Mouse (Mus musculus) heart, postnatal 0 days (tissue): ENCODE data around the gene Cyp2d10. TPM values are rescaled to one million over a fixed set of nuclear protein-coding genes. Genes with fewer than 3 reads are reported as not detected.
A peak's percentile ranks its signal among the peaks of the same experiment; 100 is the strongest.
"Not testable (repeated sequence)": the region's sequence is repeated elsewhere in the genome, so short reads cannot be mapped to it uniquely, and the experiment has no call there.

Experiments used
- ATAC-seq: fragments of 200-750 bp; cut with Nextera tagmentation; 2 replicates; pipeline ENCODE4 v1.8.0; 2017; ENCODE audit warnings: low read depth, moderate number of reproducible peaks, moderate library complexity; ENCODE audit not compliant: insufficient read depth
- DNase-seq: peaks from one replicate; pipeline ENCODE4 v3.0.0-alpha.2; 2016; ENCODE audit warnings: low spot score
- H3K27ac ChIP-seq: fragments of 300-500 bp; sonication (generic); 2 replicates; pipeline ENCODE4 v1.5.1; 2014; ENCODE audit warnings: low read depth, mild to moderate bottlenecking
- H3K27me3 ChIP-seq: fragments of 300-500 bp; sonication (generic); 2 replicates; pipeline ENCODE4 v1.6.1; 2014; ENCODE audit warnings: low read length, mixed read lengths; ENCODE audit not compliant: control insufficient read depth, insufficient read depth
- H3K36me3 ChIP-seq: fragments of 300-500 bp; sonication (generic); replicated peaks from 2 replicates; pipeline ENCODE4 v1.6.1; 2014; ENCODE audit warnings: low read length, mixed read lengths; ENCODE audit not compliant: control insufficient read depth, insufficient read depth
- H3K4me1 ChIP-seq: fragments of 300-500 bp; sonication (generic); 2 replicates; pipeline ENCODE4 v1.6.1; 2014; ENCODE audit warnings: antibody characterized with exemption; ENCODE audit not compliant: control insufficient read depth, insufficient read depth
- H3K4me2 ChIP-seq: fragments of 300-500 bp; sonication (generic); 2 replicates; pipeline ENCODE4 v1.6.1; 2014; ENCODE audit warnings: low read depth, mild to moderate bottlenecking, low read length, moderate library complexity
- H3K4me3 ChIP-seq: fragments of 300-500 bp; sonication (generic); 2 replicates; pipeline ENCODE4 v1.5.1; 2014; ENCODE audit warnings: low read depth, low read length
- H3K9ac ChIP-seq: fragments of 300-500 bp; sonication (generic); replicated peaks from 2 replicates; pipeline ENCODE4 v1.6.1; 2014; ENCODE audit warnings: low read depth, low read length, mixed read lengths
- H3K9me3 ChIP-seq: fragments of 300-500 bp; sonication (generic); replicated peaks from 2 replicates; pipeline ENCODE4 v1.6.1; 2016; ENCODE audit warnings: low read length; ENCODE audit not compliant: control insufficient read depth
- CTCF ChIP-seq: IDR thresholded peaks from 2 replicates; pipeline ENCODE4 v1.5.1; 2016; ENCODE audit warnings: antibody characterized with exemption, control low read depth, low read depth
- EP300 ChIP-seq: IDR thresholded peaks from 2 replicates; pipeline ENCODE4 v1.6.1; 2016; ENCODE audit warnings: antibody characterized with exemption, low read depth
- WGBS: fragments of 180-500 bp; shearing (Covaris S2); extraction: QIAGEN DNeasy Blood & Tissue Kit; methylation state at CpG from one replicate; pipeline ENCODE4 v1.1.7; 2014; 5-methylcytosine and 5-hydroxymethylcytosine counted together
- polyA plus RNA-seq: library from polyadenylated mRNA; unstranded; fragments of >200 nt; fragmentation: Nextera tagmentation; extraction: Ambion mirVana; gene quantifications from 2 replicates; pipeline ENCODE4 v1.2.1, GENCODE M21; 2015
- total RNA-seq: library from RNA; depleted of rRNA; stranded (reverse); fragments of >200 nt; gene quantifications from 2 replicates; pipeline ENCODE4 v1.2.3, GENCODE M21; 2014; ENCODE audit warnings: low replicate concordance

The Cyp2d10 gene
- total and polyA plus RNA-seq, 2 experiments from 2014 or later = not detected

DNA sequence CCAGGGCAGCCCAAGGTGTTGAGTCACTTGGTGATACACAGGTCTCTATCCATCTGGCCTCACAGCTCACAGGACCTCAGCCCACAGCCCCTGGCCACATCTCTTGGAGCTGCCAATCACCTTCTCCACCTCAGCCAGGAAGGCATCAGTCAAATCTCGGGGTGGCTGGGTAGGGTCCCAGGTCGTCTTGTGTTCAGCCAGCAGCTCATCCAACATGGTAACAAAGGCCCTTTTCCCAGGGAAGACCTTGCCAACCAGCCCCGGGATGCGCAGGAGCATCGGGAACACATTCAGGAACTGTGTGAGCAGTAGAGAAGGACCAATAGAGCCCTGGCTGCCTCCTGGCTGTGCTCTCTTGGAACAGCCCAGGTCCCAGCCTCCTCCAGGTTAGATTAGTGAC lies 34.0 kb downstream of the Cyp2d10 start:
- no peak overlapping the region for H3K9ac ChIP-seq
- no peak overlapping the region for H3K4me2 ChIP-seq
- peaks cover 15% of the 10 kb centered on the region for H3K4me1 ChIP-seq
- TF ChIP-seq CTCF = no peak
- TF ChIP-seq EP300 = no peak
- ATAC-seq (no peak), DNase-seq (no peak)
- H3K27ac ChIP-seq = no peak overlapping the region
- H3K9me3 ChIP-seq = no peaks in the 10 kb centered on the region
- WGBS = 82% methylated on average over 5 of the region's 5 CpGs
- no peak overlapping the region for H3K4me3 ChIP-seq
- H3K36me3 ChIP-seq = peaks cover 10% of the 10 kb centered on the region; the same call in 1 of the 2 replicates
- no peaks in the 10 kb centered on the region for H3K27me3 ChIP-seq

GRCm38 (mm10) chr15:82372446-82372845 lies 34.5 kb downstream of the Cyp2d10 start:
- no peak overlapping the region for H3K9ac ChIP-seq
- no peak overlapping the region for H3K4me3 ChIP-seq
- no peak overlapping the region for H3K27ac ChIP-seq
- no peak overlapping the region for H3K4me2 ChIP-seq
- no peaks in the 10 kb centered on the region for H3K27me3 ChIP-seq
- TF ChIP-seq EP300 (no peak), CTCF (no peak)
- DNase-seq (no peak), ATAC-seq (no peak)
- H3K9me3 ChIP-seq = no peaks in the 10 kb centered on the region
- H3K36me3 ChIP-seq = peaks cover 10% of the 10 kb centered on the region; the same call in 1 of the 2 replicates
- H3K4me1 ChIP-seq = peaks cover 11% of the 10 kb centered on the region
- WGBS = 78% methylated on average over 6 of the region's 6 CpGs

GRCm38 (mm10) chr15:82368851-82369250 lies 38.1 kb downstream of the Cyp2d10 start:
- no peak overlapping the region for H3K4me3 ChIP-seq
- no peaks in the 10 kb centered on the region for H3K36me3 ChIP-seq
- no peaks in the 10 kb centered on the region for H3K27me3 ChIP-seq
- H3K4me2 ChIP-seq = no peak overlapping the region
- no peaks in the 10 kb centered on the region; the same call in 1 of the 2 replicates for H3K4me1 ChIP-seq
- ATAC-seq (peak; percentile 43; the same call in 1 of the 2 replicates), DNase-seq (peak; percentile 11)
- WGBS = 70% methylated on average over 1 of the region's 1 CpGs
- H3K27ac ChIP-seq = 0 out of 2 replicates have a peak overlapping the region, but pooled peaks have one; percentile 13
- TF ChIP-seq EP300 (no peak), CTCF (no peak)
- no peak overlapping the region for H3K9ac ChIP-seq
- no peaks in the 10 kb centered on the region for H3K9me3 ChIP-seq

DNA sequence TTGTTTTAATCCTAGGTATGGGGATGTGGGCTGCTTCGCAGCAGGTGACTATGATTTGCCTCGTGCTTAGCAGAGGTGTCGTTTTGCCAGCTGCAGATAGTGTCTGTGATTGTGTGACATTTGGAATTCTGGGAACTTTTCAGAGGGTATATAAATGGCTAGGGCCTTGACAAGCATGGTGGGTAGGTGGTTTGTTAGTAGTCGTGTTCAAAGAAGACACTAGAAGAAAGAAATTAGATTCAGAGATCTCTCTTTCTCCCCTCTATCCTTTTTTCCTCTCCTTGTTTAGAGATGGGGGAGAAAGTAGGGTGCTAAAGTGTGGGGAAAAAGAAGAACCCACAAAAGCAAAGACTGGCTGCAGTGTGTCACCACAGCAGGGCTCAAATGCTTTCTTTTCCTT lies 38.8 kb downstream of the Cyp2d10 start:
- no peak overlapping the region for H3K9ac ChIP-seq
- H3K27me3 ChIP-seq = no peaks in the 10 kb centered on the region
- H3K4me2 ChIP-seq = no peak overlapping the region
- WGBS = 85% methylated on average over 4 of the region's 4 CpGs
- H3K9me3 ChIP-seq = no peaks in the 10 kb centered on the region
- DNase-seq = no peak
- TF ChIP-seq CTCF = no peak
- no peak for TF ChIP-seq EP300
- no peaks in the 10 kb centered on the region; the same call in 1 of the 2 replicates for H3K4me1 ChIP-seq
- H3K36me3 ChIP-seq = no peaks in the 10 kb centered on the region
- no peak overlapping the region for H3K4me3 ChIP-seq
- H3K27ac ChIP-seq = no peak overlapping the region
- ATAC-seq = peak; percentile 7; the same call in 1 of the 2 replicates

DNA sequence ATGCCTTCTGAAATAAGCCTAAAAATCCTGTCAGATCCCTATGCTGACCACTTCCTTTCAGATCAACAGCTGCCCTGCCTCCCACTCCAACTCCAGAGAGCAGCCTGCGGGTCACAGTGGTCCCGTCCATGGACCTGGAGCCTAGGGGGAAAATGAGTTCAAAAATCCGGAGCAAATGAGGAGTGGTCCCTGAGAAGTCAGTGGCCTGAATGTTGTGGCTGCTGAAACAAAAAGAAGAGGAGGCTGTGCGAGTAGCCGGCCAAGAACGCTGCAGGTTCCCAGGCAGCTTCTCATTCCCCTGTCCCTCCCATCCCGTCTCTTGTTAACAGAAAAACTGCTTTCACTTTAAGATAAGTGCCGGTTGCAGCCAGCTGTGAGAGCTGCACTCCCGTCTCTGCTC lies 42.4 kb downstream of the Cyp2d10 start:
- Histone ChIP-seq H3K4me3 (peak overlapping the region; percentile 22; the same call in 1 of the 2 replicates), H3K4me2 (peak overlapping the region; percentile 36), H3K27ac (peak overlapping the region; percentile 74)
- WGBS = 7% methylated on average over 6 of the region's 9 CpGs
- H3K36me3 ChIP-seq, H3K9ac ChIP-seq, H3K4me1 ChIP-seq, ATAC-seq, H3K9me3 ChIP-seq, H3K27me3 ChIP-seq, DNase-seq: not testable (repeated sequence)

DNA sequence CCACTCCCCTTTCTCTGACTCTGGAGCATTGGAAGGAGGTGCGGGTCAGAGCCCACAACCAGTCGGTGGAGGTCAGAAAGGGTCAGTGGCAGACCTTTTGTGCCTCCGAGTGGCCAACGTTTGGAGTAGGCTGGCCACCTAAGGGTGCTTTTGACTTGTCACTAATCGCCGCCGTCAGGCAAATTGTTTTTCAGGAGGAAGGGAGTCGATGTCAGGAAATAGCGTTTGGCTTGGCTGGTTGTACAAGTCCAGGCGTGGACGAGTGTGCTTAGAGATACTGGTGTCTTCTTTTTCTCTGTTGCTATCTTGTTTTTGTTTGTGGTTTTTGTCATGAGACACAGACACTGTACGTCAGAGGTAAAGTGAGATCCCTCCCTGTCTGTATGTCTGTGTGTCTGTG lies 43.2 kb downstream of the Cyp2d10 start:
- not testable (repeated sequence) for H3K9ac ChIP-seq, DNase-seq

More for the DNA sequence above, 43.2 kb downstream of the Cyp2d10 start:
- not testable (repeated sequence) for H3K4me1 ChIP-seq, H3K9me3 ChIP-seq, H3K4me2 ChIP-seq, ATAC-seq, H3K4me3 ChIP-seq, H3K27me3 ChIP-seq, H3K36me3 ChIP-seq, H3K27ac ChIP-seq
- WGBS = 45% methylated on average over 7 of the region's 12 CpGs
